Mouse (Mus musculus) adrenal gland, adult 2 months (tissue): Measurements from ENCODE around the gene Rps18. TPM values are rescaled to one million over a fixed set of nuclear protein-coding genes. Genes with fewer than 3 reads are reported as not detected.
A peak's percentile ranks its signal among the peaks of the same experiment; 100 is the strongest.
"Not testable (repeated sequence)": the region's sequence is repeated elsewhere in the genome, so short reads cannot be mapped to it uniquely, and the experiment has no call there.

ENCODE experiments used
- DNase-seq: peaks from one replicate; pipeline ENCODE4 v3.0.0; 2021
- long read RNA-seq: library from polyadenylated mRNA; stranded (forward); transcript quantifications from one replicate; pipeline ENCODE4 v2.0.0, GENCODE M21; 2021
- polyA plus RNA-seq: library from polyadenylated mRNA; depleted of rRNA; stranded (reverse); fragments of >200 nt; gene quantifications from 2 replicates; pipeline ENCODE4 v1.2.3, GENCODE M21; 2012; rRNA removed
- total RNA-seq, 2 experiments: library from RNA; stranded (reverse); gene quantifications; 2 replicates each; pipeline ENCODE4 v1.2.3; 2021

The Rps18 gene
- total RNA-seq = 100 to 1,000 TPM; 541 to 790 TPM
- polyA plus RNA-seq = 153 and 176 TPM in 2 replicates
- long read RNA-seq, transcript Rps18-201 (5 exons, 560 nt) = major isoform, 202 of 217 reads
- long read RNA-seq, partial matches to known transcripts = 2 of 217 reads
- long read RNA-seq, other reads (novel, unspliced or antisense) = 6 of 217 reads

- DNase-seq = peak; percentile 95
Observed at GRCm38 (mm10) chr17:33955555-33956214, at the start of gene Rps18, which contains the start of gene Vps52. Gene Rps18 (minus strand): TSS chr17:33956001. Gene Vps52 (plus strand): TSS chr17:33955812.

DNA sequence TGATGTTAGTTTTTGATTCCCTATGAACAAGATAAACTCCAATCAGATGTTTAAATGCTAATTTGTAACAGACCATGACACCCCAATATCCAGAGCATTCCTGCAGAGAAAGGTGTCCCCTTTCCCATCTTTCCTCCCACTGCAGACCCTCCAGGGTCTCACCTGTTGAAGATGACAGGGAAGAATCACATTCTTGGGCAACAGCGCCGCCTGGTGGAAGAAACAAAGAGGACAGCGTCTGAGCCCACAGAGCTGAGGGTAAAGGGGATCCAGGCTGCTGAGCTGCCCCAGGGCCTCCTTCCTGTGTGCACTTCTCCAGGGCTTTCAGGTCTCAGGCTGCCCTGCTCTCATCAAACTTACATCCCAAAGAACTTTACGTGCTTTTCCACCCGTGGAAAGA is 47.6 kb upstream of the Rps18 start:
- DNase-seq = no peak

GRCm38 (mm10) chr17:34000796-34001195 is 45.0 kb upstream of the Rps18 start:
- DNase-seq = not testable (repeated sequence)

GRCm38 (mm10) chr17:34000150-34000537 is 44.3 kb upstream of the Rps18 start, which contains the start of gene H2-K1:
Gene H2-K1 (minus strand): TSS chr17:34000347.
- DNase-seq = peak; percentile 95

DNA sequence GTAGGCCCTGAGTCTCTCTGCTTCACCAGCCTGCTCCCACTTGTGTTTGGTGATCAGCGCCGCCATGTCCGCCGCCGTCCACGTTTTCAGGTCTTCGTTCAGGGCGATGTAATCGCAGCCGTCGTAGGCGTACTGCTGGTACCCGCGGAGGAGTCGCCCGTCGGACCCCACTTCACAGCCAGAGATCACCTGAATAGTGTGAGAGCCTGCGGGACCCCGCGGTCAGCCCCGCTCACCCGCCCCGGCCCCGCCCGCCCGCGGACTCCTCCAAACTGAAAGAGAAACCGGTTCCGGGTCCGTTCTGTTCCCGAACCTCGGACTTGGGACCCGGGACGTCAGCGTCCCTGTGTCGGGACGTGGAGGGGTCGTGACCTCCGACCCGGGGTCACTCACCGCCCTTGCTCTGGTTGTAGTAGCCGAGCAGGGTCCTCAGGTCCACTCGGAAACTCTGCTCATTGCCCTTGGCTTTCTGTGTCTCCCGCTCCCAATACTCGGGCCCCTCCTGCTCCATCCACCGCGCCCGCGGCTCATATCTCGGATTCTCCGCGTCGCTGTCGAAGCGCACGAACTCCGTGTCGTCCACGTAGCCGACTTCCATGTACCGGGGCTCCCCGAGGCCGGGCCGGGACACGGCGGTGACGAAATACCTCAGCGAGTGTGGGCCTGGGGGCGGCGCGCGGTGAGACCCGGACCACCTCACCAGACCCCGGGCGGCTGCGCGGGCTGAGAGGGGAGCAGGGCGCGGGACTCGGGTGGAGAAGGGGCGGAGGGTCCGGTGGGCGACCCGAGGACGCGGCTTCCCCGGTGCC is 43.7 kb upstream of the Rps18 start:
- peak; percentile 64 for DNase-seq

- DNase-seq = not testable (repeated sequence)
Observed at GRCm38 (mm10) chr17:33998697-33999096, 42.9 kb upstream of the Rps18 start.

DNA sequence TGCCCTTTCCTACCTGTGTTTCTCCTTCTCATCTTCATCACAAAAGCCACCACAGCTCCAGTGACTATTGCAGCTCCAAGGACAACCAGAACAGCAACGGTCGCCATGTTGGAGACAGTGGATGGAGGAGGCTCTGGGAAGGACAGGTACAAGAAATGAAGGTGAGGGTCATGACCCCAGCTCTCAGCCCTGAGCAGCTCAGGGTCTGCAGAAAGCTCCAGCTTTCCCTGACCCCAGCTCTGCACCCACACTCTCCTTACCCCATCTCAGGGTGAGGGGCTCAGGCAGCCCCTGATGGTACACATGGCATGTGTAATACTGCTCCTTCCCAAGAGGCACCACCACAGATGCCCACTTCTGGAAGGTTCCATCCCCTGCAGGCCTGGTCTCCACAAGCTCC is 41.2 kb upstream of the Rps18 start:
- not testable (repeated sequence) for DNase-seq

DNA sequence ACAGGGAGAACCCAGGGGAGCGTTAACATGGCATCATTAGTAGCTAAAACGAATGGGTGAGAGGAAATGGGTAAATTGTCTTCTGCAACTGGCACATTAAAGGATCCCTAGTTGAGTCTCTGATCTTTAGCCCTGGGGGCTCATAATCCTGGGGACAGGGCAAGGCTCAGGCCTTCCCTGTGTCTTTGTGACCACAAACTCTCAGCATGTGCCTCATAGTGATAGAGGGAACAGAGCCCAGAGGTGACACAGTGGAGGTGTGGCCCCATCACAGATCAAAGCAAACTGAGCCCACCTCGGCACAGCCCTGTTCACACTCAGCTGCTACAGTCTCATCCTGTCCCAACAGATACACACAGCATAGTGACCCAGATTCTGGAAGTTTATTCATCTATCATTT is 39.9 kb upstream of the Rps18 start:
- no peak for DNase-seq

GRCm38 (mm10) chr17:33994959-33995358 is 39.2 kb upstream of the Rps18 start:
- DNase-seq = no peak

DNA sequence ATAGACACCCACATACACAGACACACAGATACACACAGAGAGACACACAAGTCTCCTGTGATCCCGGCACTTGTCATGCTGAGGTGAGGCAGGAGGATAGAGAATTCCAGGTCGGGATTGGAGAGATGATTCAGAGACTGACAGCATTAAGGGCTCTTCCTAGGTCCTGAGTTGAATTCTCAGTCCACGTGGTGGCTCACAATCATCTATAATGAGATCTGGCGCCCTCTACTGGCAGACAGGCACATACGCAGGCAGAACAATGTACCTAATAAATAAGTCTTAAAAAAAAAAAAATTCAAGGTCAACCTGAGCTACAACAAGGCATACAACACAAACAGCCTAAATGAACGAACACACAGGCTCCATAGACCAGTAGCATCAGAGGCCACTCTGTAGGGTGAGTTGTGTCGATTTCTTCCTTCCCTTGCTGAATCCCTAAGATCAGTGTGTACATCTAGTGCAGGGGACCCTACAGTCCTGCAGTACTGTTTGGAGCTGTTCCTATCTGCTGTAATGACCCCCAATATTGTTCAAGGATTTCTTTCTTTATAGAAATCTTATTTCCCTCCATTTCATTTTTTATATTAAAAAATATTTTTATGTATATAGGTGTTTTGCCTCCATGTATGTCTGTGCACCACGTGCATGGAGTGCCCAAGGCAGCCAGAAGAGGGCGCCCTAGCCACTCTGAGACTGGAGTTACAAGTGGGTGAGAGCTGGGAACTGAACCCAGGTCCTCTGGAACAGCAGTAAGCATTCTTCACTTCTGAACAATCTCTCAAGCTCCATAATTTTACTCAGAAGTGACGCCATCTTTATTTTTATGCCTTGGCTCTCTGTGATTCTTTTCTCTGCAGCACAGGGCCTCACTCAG is 36.2 kb upstream of the Rps18 start:
- DNase-seq = peak; percentile 49

- peak; percentile 57 for DNase-seq
Observed at GRCm38 (mm10) chr17:33982136-33982535, 26.3 kb upstream of the Rps18 start.

DNA sequence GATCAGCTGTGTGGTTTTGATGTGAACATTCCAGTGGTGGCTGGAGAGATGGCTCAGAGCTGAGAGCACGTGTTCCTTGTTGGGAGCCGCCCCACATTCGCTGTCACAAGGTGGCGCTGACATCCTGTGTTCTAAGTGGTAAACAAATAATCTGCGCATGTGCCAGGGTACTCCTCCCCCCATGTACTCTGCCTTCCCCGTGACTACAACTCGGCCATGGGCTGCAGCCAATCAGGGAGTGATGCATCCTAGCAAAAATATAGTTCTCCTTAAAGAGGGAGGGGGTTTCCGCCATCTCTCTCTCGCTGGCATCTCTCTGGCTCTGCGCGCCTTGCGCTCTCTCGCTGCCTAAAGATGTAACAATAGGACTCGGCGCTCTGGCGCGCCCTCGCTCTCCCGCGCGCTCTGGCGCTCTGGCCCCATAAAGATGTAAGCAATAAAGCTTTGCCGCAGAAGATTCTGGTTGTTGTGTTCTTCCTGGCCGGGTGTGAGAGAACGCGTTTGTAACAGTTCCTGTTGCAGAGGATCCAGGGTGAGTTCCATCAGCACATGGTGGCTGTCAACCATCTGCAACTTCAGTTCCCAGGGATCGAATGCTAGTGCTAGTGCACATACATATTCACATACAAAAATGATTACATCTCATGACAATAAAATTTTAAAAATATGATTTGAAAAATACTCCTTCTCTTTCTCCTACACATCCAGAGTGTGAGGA is 25.6 kb upstream of the Rps18 start:
- DNase-seq = peak; percentile 92

DNA sequence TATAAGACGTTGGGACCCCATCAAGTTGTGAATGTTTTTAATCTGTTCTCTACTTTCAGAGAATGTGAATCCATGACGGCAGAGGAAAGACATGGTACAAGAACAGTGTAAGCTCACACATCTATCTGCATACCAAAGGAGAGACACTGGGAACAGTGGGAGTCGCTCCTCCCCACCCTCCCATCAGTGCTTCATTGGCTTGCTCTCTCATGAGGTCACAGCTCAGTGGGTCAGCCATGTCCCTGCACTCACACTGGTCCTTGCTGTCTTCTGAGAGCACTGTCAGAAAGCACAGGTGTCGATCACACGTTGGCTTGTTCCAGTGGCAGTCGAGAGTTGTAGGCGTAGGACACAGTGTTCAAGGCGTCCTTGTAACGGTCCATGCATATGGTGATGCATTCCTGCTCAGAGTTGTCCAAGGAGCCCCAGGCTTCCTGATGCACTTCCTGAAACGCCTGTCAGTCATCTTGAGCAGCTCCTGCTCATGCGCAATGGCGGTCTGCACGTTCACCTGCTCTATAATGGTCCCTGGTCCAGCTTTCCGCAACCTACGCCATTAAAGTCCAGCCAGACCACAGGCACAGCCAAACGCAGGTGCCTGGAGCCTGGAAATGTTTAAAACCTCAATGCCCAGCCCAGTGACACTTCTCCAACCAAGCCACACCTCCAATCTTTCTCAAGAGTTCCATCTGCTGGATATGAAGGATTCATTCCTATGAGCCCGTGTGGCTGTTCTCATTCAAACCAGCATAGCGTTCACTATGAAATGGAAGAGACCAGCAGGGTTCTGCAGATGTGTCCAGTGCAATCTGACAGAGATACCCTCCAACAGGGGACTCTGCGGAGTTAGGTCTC is 24.6 kb upstream of the Rps18 start:
- no peak for DNase-seq

DNA sequence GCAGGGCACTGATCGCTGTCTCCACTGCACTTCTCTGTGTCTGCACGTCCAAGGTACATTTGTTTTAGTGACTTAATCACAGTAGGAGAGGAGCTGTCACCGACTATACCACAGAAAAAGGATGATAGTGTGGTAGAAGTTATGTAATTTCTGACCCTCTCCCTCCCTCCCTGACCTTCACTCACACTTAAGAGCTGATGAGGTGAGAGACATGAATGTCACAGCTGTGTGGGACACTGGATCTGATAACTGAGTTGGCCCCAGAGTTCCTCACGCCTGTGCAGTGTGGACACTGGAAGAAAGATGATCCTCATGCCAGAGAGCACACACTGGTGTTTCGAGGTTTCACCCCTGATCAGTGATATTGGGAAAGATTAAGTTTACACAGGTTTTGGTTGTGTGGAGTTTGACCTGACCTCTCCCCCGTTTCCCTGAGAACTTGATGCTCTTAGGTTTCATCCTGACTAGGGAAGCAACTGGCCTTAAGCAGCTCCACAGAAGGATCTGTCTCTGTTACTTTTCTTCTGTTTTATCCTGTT is 23.8 kb upstream of the Rps18 start:
- no peak for DNase-seq

DNA sequence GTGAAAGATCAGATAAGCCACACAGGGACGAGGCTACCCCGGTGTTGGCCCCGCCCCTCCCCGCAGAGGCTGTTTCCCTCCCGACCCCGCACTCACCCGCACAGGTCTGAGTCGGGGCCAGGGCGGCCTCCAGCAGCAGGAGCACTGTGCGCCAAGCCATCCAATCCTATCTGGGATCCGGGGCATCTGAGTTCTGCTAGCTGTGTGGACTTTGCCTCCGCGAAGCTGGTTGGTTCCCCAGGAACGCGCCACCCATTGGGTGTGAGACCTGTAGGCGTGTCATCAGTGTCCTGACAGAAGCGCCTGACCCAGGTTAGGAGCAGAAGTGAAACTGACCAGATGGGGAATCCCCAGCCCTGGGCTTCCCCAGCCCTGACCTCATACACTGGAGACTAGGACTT is 22.8 kb upstream of the Rps18 start:
- DNase-seq = peak; percentile 91

DNA sequence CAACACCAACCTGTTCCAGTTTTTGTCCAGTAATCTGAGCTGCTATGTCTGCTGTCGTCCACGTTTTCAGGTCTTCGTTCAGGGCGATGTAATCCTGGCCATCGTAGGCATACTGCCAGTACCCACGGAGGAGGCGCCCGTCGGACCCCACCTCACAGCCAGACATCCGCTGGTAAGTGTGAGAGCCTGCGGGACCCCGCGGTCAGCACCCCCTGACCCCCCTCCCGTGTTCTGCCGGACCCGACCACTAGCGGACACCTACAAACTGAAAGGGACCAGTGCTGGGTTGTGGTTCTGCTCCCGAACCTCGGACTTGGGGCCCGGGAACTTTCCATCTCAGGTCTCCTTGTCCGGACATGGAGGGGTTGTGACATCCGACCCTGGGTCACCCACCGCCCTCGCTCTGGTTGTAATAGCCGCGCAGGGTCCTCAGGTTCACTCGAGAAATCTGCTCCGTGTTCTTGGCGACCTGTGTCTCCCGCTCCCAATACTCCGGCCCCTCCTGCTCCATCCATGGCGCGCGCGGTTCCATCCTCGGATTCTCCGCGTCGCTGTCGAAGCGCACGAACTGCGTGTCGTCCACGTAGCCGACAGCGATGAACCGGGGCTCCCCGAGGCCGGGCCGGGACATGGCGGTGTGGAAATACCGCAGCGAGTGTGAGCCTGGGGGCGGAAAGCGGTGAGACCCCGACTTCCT is 22.2 kb upstream of the Rps18 start:
- no peak for DNase-seq

- DNase-seq = no peak
Observed at GRCm38 (mm10) chr17:33973572-33973971, 17.8 kb upstream of the Rps18 start.

- DNase-seq = no peak
Observed at GRCm38 (mm10) chr17:33972691-33973090, 16.9 kb upstream of the Rps18 start.

DNA sequence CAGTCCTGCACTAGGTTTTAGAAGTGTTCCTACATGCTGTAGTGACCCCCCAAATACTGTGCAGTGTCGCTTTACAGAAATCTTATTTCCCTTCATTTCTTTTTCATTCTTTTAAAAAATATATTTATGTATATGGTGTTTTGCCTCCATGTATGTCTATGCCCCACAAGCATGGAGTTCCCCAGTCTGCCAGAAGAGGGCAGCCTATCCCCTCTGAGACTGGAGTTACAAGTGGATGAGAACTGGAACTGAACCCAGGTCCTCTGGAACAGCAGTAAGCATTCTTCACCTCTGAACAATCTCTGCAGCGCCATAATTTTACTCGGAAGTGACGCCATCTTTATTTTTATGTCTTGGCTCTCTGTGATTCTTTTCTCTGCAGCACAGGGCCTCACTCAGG is 13.6 kb upstream of the Rps18 start:
- no peak for DNase-seq
